Mouse (Mus musculus): ENCODE measurements at regions not wholly inside any gene's neighbourhood (a gene's known extent, or its start where the extent isn't known, plus 50 kb on each side); places are given as distances from the start of the nearest gene placed in this dataset.
A peak's percentile ranks its signal among the peaks of the same experiment; 100 is the strongest.
"Not testable (repeated sequence)": the region's sequence is repeated elsewhere in the genome, so short reads cannot be mapped to it uniquely, and the experiment has no call there.

DNA sequence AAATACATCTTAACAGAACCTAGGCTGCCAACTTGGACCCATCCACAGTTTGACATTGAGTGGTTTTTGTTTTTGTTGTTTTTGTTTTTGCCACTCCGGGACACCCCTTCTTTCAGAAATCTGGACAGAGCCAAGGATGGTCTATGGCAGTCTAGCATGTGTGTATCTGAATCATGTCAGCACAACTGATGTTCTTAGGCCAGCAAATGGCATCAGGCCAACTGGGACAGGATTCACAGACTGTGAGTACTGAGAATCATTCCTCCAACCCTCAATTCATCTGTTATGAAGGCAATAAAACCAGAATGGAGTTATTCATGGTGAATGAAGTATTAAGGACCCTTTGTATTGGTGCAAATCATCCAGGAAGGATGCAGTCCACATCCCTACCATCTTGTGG, 1372.5 kb upstream of the Rag2 start:
- Histone ChIP-seq H3K27me3 (no peaks in the 10 kb centered on the region), H3K4me3 (replicated peaks) (no peak overlapping the region), H3K4me2 (no peak overlapping the region), H3K27ac (no peak overlapping the region), H3K9me3 (no peaks in the 10 kb centered on the region), H3K9ac (no peak overlapping the region), H3K36me3 (replicated peaks) (no peaks in the 10 kb centered on the region), H3K4me1 (no peaks in the 10 kb centered on the region)
- WGBS: 87% methylated on average over 1 of the region's 1 CpGs
- no peak for ATAC-seq (ENCODE audit: low FRiP score)

GRCm38 (mm10) chr2:100259136-100259853, 1365.2 kb upstream of the Rag2 start:
- H3K4me2 ChIP-seq: no peak overlapping the region
- no peak overlapping the region for H3K9ac ChIP-seq
- ATAC-seq (ENCODE audit: low FRiP score): peak; percentile 74
- no peaks in the 10 kb centered on the region for H3K4me1 ChIP-seq
- H3K4me3 ChIP-seq (replicated peaks): no peak overlapping the region
- 73% methylated on average over 1 of the region's 1 CpGs for WGBS
- H3K9me3 ChIP-seq: no peaks in the 10 kb centered on the region
- no peaks in the 10 kb centered on the region for H3K36me3 ChIP-seq (replicated peaks)
- H3K27me3 ChIP-seq: no peaks in the 10 kb centered on the region
- H3K27ac ChIP-seq: no peak overlapping the region

- Histone ChIP-seq H3K9ac (no peak overlapping the region), H3K27ac (no peak overlapping the region), H3K9me3 (no peaks in the 10 kb centered on the region), H3K4me1 (no peaks in the 10 kb centered on the region), H3K4me3 (replicated peaks) (no peak overlapping the region), H3K27me3 (no peaks in the 10 kb centered on the region), H3K36me3 (replicated peaks) (no peaks in the 10 kb centered on the region), H3K4me2 (no peak overlapping the region)
- no peak for ATAC-seq (ENCODE audit: low FRiP score)
- 85% methylated on average over 7 of the region's 7 CpGs for WGBS
Measured at GRCm38 (mm10) chr2:100306516-100306915, 1318.0 kb upstream of the Rag2 start.

DNA sequence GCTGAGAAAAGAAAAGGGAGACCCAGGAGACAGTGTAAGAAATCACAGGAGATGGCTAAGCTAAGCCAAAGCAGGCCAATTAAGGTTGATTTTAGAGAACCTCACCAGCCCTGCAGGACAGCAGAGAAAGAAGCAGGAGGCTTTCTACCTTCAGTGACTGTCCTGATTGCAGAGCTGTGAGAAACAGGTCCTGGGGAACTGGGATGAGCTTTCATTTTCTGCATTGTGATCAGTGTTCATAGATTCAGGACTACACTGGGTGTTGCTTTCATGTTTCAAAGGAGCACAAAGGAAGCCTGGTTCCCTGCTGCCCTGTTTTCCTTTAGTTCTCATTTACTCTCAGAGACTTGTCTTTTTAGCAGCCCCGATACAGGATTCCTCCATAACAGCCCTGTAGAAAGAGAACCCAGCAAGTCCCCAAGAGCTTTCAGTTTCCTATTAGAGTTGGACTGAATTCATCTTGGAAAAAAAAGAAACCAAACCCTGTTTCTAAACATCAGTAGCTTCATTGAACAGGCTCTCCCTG, 1311.7 kb upstream of the Rag2 start:
- 20% methylated on average over 1 of the region's 1 CpGs for WGBS
- Histone ChIP-seq H3K4me3 (replicated peaks) (no peak overlapping the region), H3K36me3 (replicated peaks) (no peaks in the 10 kb centered on the region), H3K27me3 (no peaks in the 10 kb centered on the region), H3K9ac (no peak overlapping the region), H3K27ac (no peak overlapping the region), H3K4me2 (no peak overlapping the region), H3K4me1 (no peaks in the 10 kb centered on the region), H3K9me3 (no peaks in the 10 kb centered on the region)
- no peak for ATAC-seq (ENCODE audit: low FRiP score)

GRCm38 (mm10) chr2:100320461-100320860, 1304.1 kb upstream of the Rag2 start:
- no peaks in the 10 kb centered on the region for H3K27me3 ChIP-seq
- no peaks in the 10 kb centered on the region for H3K9me3 ChIP-seq
- no peak overlapping the region for H3K4me2 ChIP-seq
- H3K27ac ChIP-seq: no peak overlapping the region
- H3K4me3 ChIP-seq (replicated peaks): no peak overlapping the region
- 49% methylated on average over 1 of the region's 1 CpGs for WGBS
- ATAC-seq (ENCODE audit: low FRiP score): no peak
- H3K9ac ChIP-seq: no peak overlapping the region
- no peaks in the 10 kb centered on the region for H3K36me3 ChIP-seq (replicated peaks)
- H3K4me1 ChIP-seq: no peaks in the 10 kb centered on the region

GRCm38 (mm10) chr2:100340713-100341112, 1283.8 kb upstream of the Rag2 start:
- no peak for ATAC-seq (ENCODE audit: low FRiP score)
- H3K4me1 ChIP-seq: no peaks in the 10 kb centered on the region
- no peaks in the 10 kb centered on the region for H3K36me3 ChIP-seq (replicated peaks)
- WGBS: 71% methylated on average over 4 of the region's 4 CpGs
- no peak overlapping the region for H3K9ac ChIP-seq
- no peak overlapping the region for H3K4me2 ChIP-seq
- H3K27ac ChIP-seq: no peak overlapping the region
- H3K9me3 ChIP-seq: no peaks in the 10 kb centered on the region
- no peaks in the 10 kb centered on the region for H3K27me3 ChIP-seq
- H3K4me3 ChIP-seq (replicated peaks): no peak overlapping the region

GRCm38 (mm10) chr2:100344921-100345425, 1279.5 kb upstream of the Rag2 start:
- Histone ChIP-seq H3K4me1 (no peaks in the 10 kb centered on the region), H3K4me3 (replicated peaks) (no peak overlapping the region), H3K4me2 (no peak overlapping the region), H3K27ac (no peak overlapping the region), H3K9ac (no peak overlapping the region), H3K36me3 (replicated peaks) (no peaks in the 10 kb centered on the region), H3K9me3 (no peaks in the 10 kb centered on the region), H3K27me3 (no peaks in the 10 kb centered on the region)
- WGBS: 93% methylated on average over 3 of the region's 3 CpGs
- ATAC-seq (ENCODE audit: low FRiP score): 0 out of 2 replicates have a peak, but pooled peaks have one; percentile 30

DNA sequence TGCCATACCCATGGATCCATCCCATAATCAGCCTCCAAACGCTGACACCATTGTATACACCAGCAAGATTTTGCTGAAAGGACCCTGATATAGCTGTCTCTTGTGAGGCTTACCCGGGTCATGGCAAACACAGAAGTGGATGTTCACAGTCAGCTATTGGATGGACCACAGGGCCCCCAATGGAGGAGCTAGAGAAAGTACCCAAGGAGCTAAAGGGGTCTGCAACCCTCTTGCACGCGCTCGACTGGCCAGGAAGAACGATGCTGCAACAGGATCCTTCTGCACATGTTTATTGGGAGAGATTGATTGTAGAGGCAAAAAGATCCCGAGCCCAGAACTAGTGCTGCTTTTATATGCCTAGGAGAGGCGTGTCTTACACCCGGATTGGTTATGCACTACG, 1258.9 kb upstream of the Rag2 start:
- H3K9me3 ChIP-seq; H3K4me1 ChIP-seq; H3K36me3 ChIP-seq (replicated peaks); H3K4me2 ChIP-seq; H3K27me3 ChIP-seq; ATAC-seq (ENCODE audit: low FRiP score); H3K4me3 ChIP-seq (replicated peaks); H3K27ac ChIP-seq; H3K9ac ChIP-seq: not testable (repeated sequence)
- WGBS: 93% methylated on average over 10 of the region's 10 CpGs

DNA sequence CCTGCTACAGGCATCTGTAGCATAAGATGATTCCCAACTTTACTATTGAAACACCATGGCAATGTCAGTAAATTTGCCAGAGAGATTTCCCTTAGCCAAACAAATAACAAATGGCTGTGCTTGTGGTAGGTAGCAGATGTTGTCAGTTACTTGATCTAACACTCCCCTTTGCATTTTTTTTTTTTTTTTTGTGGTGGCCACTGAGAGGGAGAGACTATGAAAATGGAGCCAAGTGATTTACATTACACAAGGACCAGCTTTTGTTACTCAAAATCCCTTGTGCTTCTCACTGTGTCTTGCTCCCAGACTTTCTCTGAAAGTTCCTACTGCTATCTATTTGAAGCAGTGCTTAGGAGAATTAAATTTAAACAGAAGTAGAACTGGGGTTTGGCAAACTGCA, 1224.7 kb upstream of the Rag2 start:
- no peak overlapping the region for H3K27ac ChIP-seq
- no peaks in the 10 kb centered on the region for H3K4me1 ChIP-seq
- no peaks in the 10 kb centered on the region for H3K9me3 ChIP-seq
- ATAC-seq (ENCODE audit: low FRiP score): no peak
- H3K4me2 ChIP-seq: no peak overlapping the region
- no peaks in the 10 kb centered on the region for H3K36me3 ChIP-seq (replicated peaks)
- H3K27me3 ChIP-seq: no peaks in the 10 kb centered on the region
- H3K9ac ChIP-seq: no peak overlapping the region
- no peak overlapping the region for H3K4me3 ChIP-seq (replicated peaks)

- Histone ChIP-seq H3K9me3 (no peaks in the 10 kb centered on the region), H3K4me2 (no peak overlapping the region), H3K27me3 (no peaks in the 10 kb centered on the region), H3K27ac (no peak overlapping the region), H3K36me3 (replicated peaks) (no peaks in the 10 kb centered on the region), H3K9ac (no peak overlapping the region), H3K4me3 (replicated peaks) (no peak overlapping the region), H3K4me1 (no peaks in the 10 kb centered on the region)
- ATAC-seq (ENCODE audit: low FRiP score): no peak
- WGBS: 88% methylated on average over 2 of the region's 2 CpGs
Measured at GRCm38 (mm10) chr2:100426661-100427060, 1197.9 kb upstream of the Rag2 start.

- H3K4me2 ChIP-seq: no peak overlapping the region
- no peaks in the 10 kb centered on the region for H3K36me3 ChIP-seq (replicated peaks)
- no peak for ATAC-seq (ENCODE audit: low FRiP score)
- WGBS: 83% methylated on average over 3 of the region's 3 CpGs
- H3K4me3 ChIP-seq (replicated peaks): no peak overlapping the region
- H3K27me3 ChIP-seq: no peaks in the 10 kb centered on the region
- H3K9ac ChIP-seq: no peak overlapping the region
- H3K27ac ChIP-seq: no peak overlapping the region
- no peaks in the 10 kb centered on the region for H3K4me1 ChIP-seq
- no peaks in the 10 kb centered on the region for H3K9me3 ChIP-seq
Measured at GRCm38 (mm10) chr2:100434991-100435390, 1189.5 kb upstream of the Rag2 start.

DNA sequence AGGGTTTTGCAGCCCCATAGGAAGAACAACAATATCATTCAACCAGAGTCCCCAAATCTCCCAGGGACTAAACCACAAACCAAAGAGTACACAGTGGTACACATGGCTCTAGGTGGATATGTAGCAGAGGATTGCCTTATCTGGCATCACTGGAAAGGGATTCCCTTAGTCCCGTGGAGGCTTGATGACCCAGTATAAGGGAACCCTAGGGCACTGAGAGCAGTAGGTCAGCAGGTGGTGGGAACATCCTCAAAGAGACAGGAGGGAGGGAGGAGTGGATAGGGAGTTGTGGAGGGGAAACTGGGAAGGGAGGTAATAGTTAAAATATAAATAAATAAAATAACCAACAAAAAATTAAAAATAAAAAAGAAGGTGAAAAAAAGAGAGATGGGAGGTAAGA, 1178.7 kb upstream of the Rag2 start:
- 76% methylated on average over 1 of the region's 1 CpGs for WGBS
- no peak overlapping the region for H3K4me3 ChIP-seq (replicated peaks)
- ATAC-seq (ENCODE audit: low FRiP score): no peak
- no peaks in the 10 kb centered on the region for H3K9me3 ChIP-seq
- H3K4me2 ChIP-seq: no peak overlapping the region
- H3K27me3 ChIP-seq: no peaks in the 10 kb centered on the region
- H3K27ac ChIP-seq: no peak overlapping the region
- no peak overlapping the region for H3K9ac ChIP-seq
- no peaks in the 10 kb centered on the region for H3K4me1 ChIP-seq
- no peaks in the 10 kb centered on the region for H3K36me3 ChIP-seq (replicated peaks)

DNA sequence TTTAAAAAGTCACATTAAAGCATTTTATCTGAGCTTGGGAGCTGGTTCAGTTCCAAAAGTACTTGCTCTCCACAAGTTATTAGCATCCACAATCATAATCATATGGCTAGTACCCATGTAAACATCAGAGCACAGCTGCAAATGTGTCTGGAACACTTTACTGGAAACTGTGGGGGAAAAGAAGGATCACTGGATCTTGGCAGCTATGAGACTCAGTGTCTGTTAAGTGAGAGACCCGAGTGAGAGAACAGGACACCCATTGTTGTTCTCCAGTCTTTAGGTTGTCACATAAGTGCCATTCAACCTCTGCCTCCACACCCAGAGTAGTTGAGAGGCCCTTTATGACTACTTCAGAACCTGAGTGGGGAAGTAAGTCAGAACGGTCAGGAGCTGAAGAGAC, 1178.2 kb upstream of the Rag2 start:
- Histone ChIP-seq H3K4me2 (no peak overlapping the region), H3K4me3 (replicated peaks) (no peak overlapping the region), H3K9me3 (no peaks in the 10 kb centered on the region), H3K36me3 (replicated peaks) (no peaks in the 10 kb centered on the region), H3K4me1 (no peaks in the 10 kb centered on the region), H3K27ac (no peak overlapping the region), H3K27me3 (no peaks in the 10 kb centered on the region), H3K9ac (no peak overlapping the region)
- WGBS: 63% methylated on average over 2 of the region's 2 CpGs
- ATAC-seq (ENCODE audit: low FRiP score): no peak
